Mouse (Mus musculus) intestine, embryonic 15.5 days (tissue): ENCODE results near the gene App. TPM values are rescaled to one million over a fixed set of nuclear protein-coding genes. Genes with fewer than 3 reads are reported as not detected.

Experiments used
- ATAC-seq: fragments of 200-750 bp; cut with Nextera tagmentation; 2 replicates; pipeline ENCODE4 v1.8.0; 2017; ENCODE audit warnings: moderate TSS enrichment, moderate library complexity
- H3K27ac ChIP-seq: fragments of 300-500 bp; sonication (generic); 2 replicates; pipeline ENCODE4 v1.5.1; 2015; ENCODE audit warnings: mild to moderate bottlenecking, inconsistent platforms
- H3K27me3 ChIP-seq: fragments of 300-500 bp; sonication (generic); replicated peaks from 2 replicates; pipeline ENCODE4 v1.6.1; 2015; ENCODE audit warnings: inconsistent platforms
- H3K36me3 ChIP-seq: fragments of 300-500 bp; sonication (generic); 2 replicates; pipeline ENCODE4 v1.6.1; 2015; ENCODE audit warnings: inconsistent platforms
- H3K4me1 ChIP-seq: fragments of 300-500 bp; sonication (generic); replicated peaks from 2 replicates; pipeline ENCODE4 v1.6.1; 2015; ENCODE audit warnings: inconsistent platforms
- H3K4me2 ChIP-seq: fragments of 300-500 bp; sonication (generic); replicated peaks from 2 replicates; pipeline ENCODE4 v1.6.1; 2015; ENCODE audit warnings: mild to moderate bottlenecking, inconsistent platforms
- H3K4me3 ChIP-seq: fragments of 300-500 bp; sonication (generic); replicated peaks from 2 replicates; pipeline ENCODE4 v1.5.1; 2015; ENCODE audit warnings: inconsistent platforms
- H3K9ac ChIP-seq: fragments of 300-500 bp; sonication (generic); 2 replicates; pipeline ENCODE4 v1.6.1; 2015; ENCODE audit warnings: inconsistent platforms
- H3K9me3 ChIP-seq: fragments of 300-500 bp; sonication (generic); 2 replicates; pipeline ENCODE4 v1.6.1; 2016; ENCODE audit warnings: inconsistent platforms
- WGBS: fragments of 180-500 bp; shearing (Covaris S2); methylation state at CpG from one replicate; pipeline ENCODE4 v1.1.7; 2015; 5-methylcytosine and 5-hydroxymethylcytosine counted together
- polyA plus RNA-seq: library from polyadenylated mRNA; unstranded; fragments of >200 nt; fragmentation: Nextera tagmentation; extraction: Ambion mirVana; gene quantifications from 2 replicates; pipeline ENCODE4 v1.2.1, GENCODE M21; 2015

Gene App
- polyA plus RNA-seq, 1 experiment from 2014 or later, result 147 TPM

GRCm38 (mm10) chr16:85166205-85166604, 7.4 kb downstream of the App start:
- no peak for ATAC-seq
- Histone ChIP-seq H3K9ac (no peak overlapping the region), H3K4me2 (no peak overlapping the region), H3K27me3 (no peaks in the 10 kb centered on the region), H3K36me3 (no peaks in the 10 kb centered on the region), H3K27ac (no peak overlapping the region), H3K4me1 (peaks cover 16% of the 10 kb centered on the region; the same call in 1 of the 2 replicates), H3K4me3 (no peak overlapping the region), H3K9me3 (no peaks in the 10 kb centered on the region)
- 73% methylated on average over 4 of the region's 4 CpGs for WGBS

- ATAC-seq, result no peak
- Histone ChIP-seq H3K27ac (no peak overlapping the region), H3K4me1 (peaks cover 11% of the 10 kb centered on the region; the same call in 1 of the 2 replicates), H3K4me3 (no peak overlapping the region), H3K4me2 (no peak overlapping the region), H3K9ac (no peak overlapping the region), H3K9me3 (no peaks in the 10 kb centered on the region), H3K36me3 (no peaks in the 10 kb centered on the region), H3K27me3 (no peaks in the 10 kb centered on the region)
- 53% methylated on average over 7 of the region's 7 CpGs for WGBS
Observed at GRCm38 (mm10) chr16:85165631-85166030, 7.9 kb downstream of the App start.

- Histone ChIP-seq H3K4me2 (no peak overlapping the region), H3K4me3 (no peak overlapping the region), H3K36me3 (no peaks in the 10 kb centered on the region), H3K4me1 (peaks cover 10% of the 10 kb centered on the region; the same call in 1 of the 2 replicates), H3K9me3 (no peaks in the 10 kb centered on the region), H3K9ac (no peak overlapping the region), H3K27me3 (no peaks in the 10 kb centered on the region), H3K27ac (no peak overlapping the region)
- WGBS, result 44% methylated on average over 7 of the region's 7 CpGs
- ATAC-seq, result no peak
Observed at GRCm38 (mm10) chr16:85165177-85165576, 8.4 kb downstream of the App start.

- H3K4me3 ChIP-seq, result no peak overlapping the region
- H3K4me1 ChIP-seq, result 0 out of 2 replicates have a peak, but pooled peaks cover 2% of the 10 kb centered on the region
- H3K27me3 ChIP-seq, result no peaks in the 10 kb centered on the region
- ATAC-seq, result no peak
- H3K36me3 ChIP-seq, result no peaks in the 10 kb centered on the region
- H3K4me2 ChIP-seq, result no peak overlapping the region
- no peaks in the 10 kb centered on the region for H3K9me3 ChIP-seq
- 75% methylated on average over 6 of the region's 6 CpGs for WGBS
- H3K27ac ChIP-seq, result no peak overlapping the region
- no peak overlapping the region for H3K9ac ChIP-seq
Observed at GRCm38 (mm10) chr16:85162779-85163178, 10.8 kb downstream of the App start.

- Histone ChIP-seq H3K4me1 (no peaks in the 10 kb centered on the region), H3K9ac (no peak overlapping the region), H3K36me3 (no peaks in the 10 kb centered on the region), H3K9me3 (no peaks in the 10 kb centered on the region), H3K27ac (no peak overlapping the region), H3K4me3 (no peak overlapping the region), H3K4me2 (no peak overlapping the region), H3K27me3 (no peaks in the 10 kb centered on the region)
- peak; percentile 71 for ATAC-seq
- 60% methylated on average over 2 of the region's 2 CpGs for WGBS
Observed at GRCm38 (mm10) chr16:85160140-85160539, 13.4 kb downstream of the App start.

GRCm38 (mm10) chr16:85157796-85158546, 15.6 kb downstream of the App start:
- Histone ChIP-seq H3K27me3 (no peaks in the 10 kb centered on the region), H3K36me3 (no peaks in the 10 kb centered on the region), H3K4me2 (no peak overlapping the region), H3K4me3 (no peak overlapping the region), H3K27ac (no peak overlapping the region), H3K9me3 (no peaks in the 10 kb centered on the region), H3K4me1 (no peaks in the 10 kb centered on the region), H3K9ac (no peak overlapping the region)
- 61% methylated on average over 11 of the region's 11 CpGs for WGBS
- no peak for ATAC-seq

- Histone ChIP-seq H3K27ac (no peak overlapping the region), H3K9ac (no peak overlapping the region)
- 93% methylated on average over 2 of the region's 2 CpGs for WGBS
Observed at GRCm38 (mm10) chr16:85157156-85157555, 16.4 kb downstream of the App start.

GRCm38 (mm10) chr16:85155836-85156235, 17.7 kb downstream of the App start:
- 85% methylated on average over 10 of the region's 10 CpGs for WGBS
- Histone ChIP-seq H3K9me3 (no peaks in the 10 kb centered on the region), H3K9ac (no peak overlapping the region), H3K4me3 (no peak overlapping the region), H3K4me1 (no peaks in the 10 kb centered on the region; the same call in 1 of the 2 replicates), H3K27me3 (no peaks in the 10 kb centered on the region), H3K4me2 (no peak overlapping the region), H3K36me3 (no peaks in the 10 kb centered on the region), H3K27ac (no peak overlapping the region)
- no peak for ATAC-seq

More at GRCm38 (mm10) chr16:85157156-85157555, 16.4 kb downstream of the App start:
- Histone ChIP-seq H3K27me3 (no peaks in the 10 kb centered on the region), H3K36me3 (no peaks in the 10 kb centered on the region), H3K4me2 (no peak overlapping the region), H3K4me3 (no peak overlapping the region), H3K9me3 (no peaks in the 10 kb centered on the region), H3K4me1 (no peaks in the 10 kb centered on the region; the same call in 1 of the 2 replicates)
- no peak for ATAC-seq

GRCm38 (mm10) chr16:85152457-85152856, 21.1 kb downstream of the App start:
- H3K9ac ChIP-seq, result no peak overlapping the region
- no peaks in the 10 kb centered on the region for H3K27me3 ChIP-seq
- H3K9me3 ChIP-seq, result no peaks in the 10 kb centered on the region
- no peak overlapping the region for H3K4me3 ChIP-seq
- ATAC-seq, result no peak
- peaks cover 13% of the 10 kb centered on the region for H3K4me1 ChIP-seq
- H3K36me3 ChIP-seq, result no peaks in the 10 kb centered on the region
- H3K4me2 ChIP-seq, result no peak overlapping the region
- 82% methylated on average over 8 of the region's 8 CpGs for WGBS
- H3K27ac ChIP-seq, result no peak overlapping the region

- no peak for ATAC-seq
- Histone ChIP-seq H3K9ac (no peak overlapping the region), H3K4me2 (no peak overlapping the region), H3K36me3 (no peaks in the 10 kb centered on the region), H3K4me1 (peaks cover 13% of the 10 kb centered on the region), H3K9me3 (no peaks in the 10 kb centered on the region), H3K27ac (no peak overlapping the region), H3K27me3 (no peaks in the 10 kb centered on the region), H3K4me3 (no peak overlapping the region)
- 30% methylated on average over 7 of the region's 7 CpGs for WGBS
Observed at GRCm38 (mm10) chr16:85151681-85152080, 21.9 kb downstream of the App start.

- H3K4me3 ChIP-seq, result no peak overlapping the region
- no peak overlapping the region for H3K9ac ChIP-seq
- no peak for ATAC-seq
- H3K4me1 ChIP-seq, result peaks cover 13% of the 10 kb centered on the region
- H3K4me2 ChIP-seq, result no peak overlapping the region
- no peaks in the 10 kb centered on the region for H3K36me3 ChIP-seq
- no peaks in the 10 kb centered on the region for H3K9me3 ChIP-seq
- H3K27me3 ChIP-seq, result no peaks in the 10 kb centered on the region
- H3K27ac ChIP-seq, result no peak overlapping the region
- 54% methylated on average over 9 of the region's 9 CpGs for WGBS
Observed at GRCm38 (mm10) chr16:85150902-85151301, 22.7 kb downstream of the App start.

- H3K27me3 ChIP-seq, result no peaks in the 10 kb centered on the region
- H3K9ac ChIP-seq, result no peak overlapping the region
- no peak overlapping the region for H3K27ac ChIP-seq
- no peak overlapping the region for H3K4me3 ChIP-seq
- H3K36me3 ChIP-seq, result no peaks in the 10 kb centered on the region
- H3K9me3 ChIP-seq, result no peaks in the 10 kb centered on the region
- WGBS, result 64% methylated on average over 1 of the region's 1 CpGs
- peaks cover 13% of the 10 kb centered on the region for H3K4me1 ChIP-seq
- ATAC-seq, result no peak
- H3K4me2 ChIP-seq, result no peak overlapping the region
Observed at GRCm38 (mm10) chr16:85149509-85149871, 24.1 kb downstream of the App start.
